Mouse (Mus musculus) stomach, postnatal 0 days (tissue): ENCODE measurements at regions not wholly inside any gene's neighbourhood (a gene's known extent, or its start where the extent isn't known, plus 50 kb on each side); places are given as distances from the start of the nearest gene placed in this dataset.
"Not testable (repeated sequence)": the region's sequence is repeated elsewhere in the genome, so short reads cannot be mapped to it uniquely, and the experiment has no call there.

Experiments used
- CTCF ChIP-seq: IDR thresholded peaks from 2 replicates; pipeline ENCODE4 v1.5.1; 2016; ENCODE audit warnings: antibody characterized with exemption, low read depth, mild to moderate bottlenecking, moderate library complexity
- EP300 ChIP-seq: optimal IDR thresholded peaks from 2 replicates; pipeline ENCODE3; 2016; ENCODE audit warnings: antibody characterized with exemption

- TF ChIP-seq CTCF, EP300: not testable (repeated sequence)
Measured at GRCm38 (mm10) chr10:99340057-99340456, 77.0 kb downstream of the Dusp6 start.
